Mouse (Mus musculus) ES-Bruce4 (cell line): ENCODE data around the gene Ifi209. TPM values are rescaled to one million over a fixed set of nuclear protein-coding genes. Genes with fewer than 3 reads are reported as not detected.
"Not testable (repeated sequence)": the region's sequence is repeated elsewhere in the genome, so short reads cannot be mapped to it uniquely, and the experiment has no call there.

Source experiments
- H3K27ac ChIP-seq: 2 replicates; pipeline ENCODE4 v1.5.1; 2012; ENCODE audit warnings: low read length, inconsistent platforms; ENCODE audit not compliant: insufficient read depth
- H3K27me3 ChIP-seq: 2 replicates; pipeline ENCODE4 v1.6.1; 2012; ENCODE audit warnings: mild to moderate bottlenecking, low read length, inconsistent platforms; ENCODE audit not compliant: control insufficient read depth, poor library complexity, insufficient read depth, severe bottlenecking
- H3K36me3 ChIP-seq: 2 replicates; pipeline ENCODE4 v1.6.1; 2012; ENCODE audit warnings: inconsistent platforms, mild to moderate bottlenecking, low read length, moderate library complexity; ENCODE audit not compliant: control insufficient read depth, poor library complexity, insufficient read depth, severe bottlenecking
- H3K4me1 ChIP-seq: one replicate; pipeline ENCODE4 v1.8.1; 2011; ENCODE audit warnings: low read length; ENCODE audit not compliant: control insufficient read depth, insufficient read depth
- H3K4me3 ChIP-seq: 2 replicates; pipeline ENCODE4 v1.5.1; 2011; ENCODE audit warnings: low read depth, mild to moderate bottlenecking, low read length
- H3K9ac ChIP-seq: 2 replicates; pipeline ENCODE4 v1.6.1; 2012; ENCODE audit warnings: low read depth, mild to moderate bottlenecking, inconsistent platforms; ENCODE audit not compliant: poor library complexity, severe bottlenecking
- H3K9me3 ChIP-seq: replicated peaks from 2 replicates; pipeline ENCODE4 v1.6.1; 2012; ENCODE audit warnings: mild to moderate bottlenecking, low read length, inconsistent platforms; ENCODE audit not compliant: control insufficient read depth, poor library complexity, insufficient read depth, severe bottlenecking
- CTCF ChIP-seq: IDR thresholded peaks from one replicate; pipeline ENCODE4 v1.8.1; 2011; ENCODE audit warnings: low read depth, low read length
- EP300 ChIP-seq: IDR thresholded peaks from 2 replicates; pipeline ENCODE4 v1.6.1; 2011; ENCODE audit warnings: low read depth, low read length; ENCODE audit not compliant: insufficient read depth
- POLR2A ChIP-seq: IDR thresholded peaks from one replicate; pipeline ENCODE4 v1.8.1; 2011; ENCODE audit warnings: low read length; ENCODE audit not compliant: insufficient read depth
- polyA plus RNA-seq: library from polyadenylated mRNA; stranded (reverse); fragments of >200 nt; gene quantifications from 2 replicates; pipeline ENCODE4 v1.2.4, GENCODE M21; 2011; ENCODE audit warnings: low read depth; ENCODE audit not compliant: missing spikeins, insufficient read depth, insufficient read length

The Ifi209 gene
- not detected in 2 replicates for polyA plus RNA-seq

DNA sequence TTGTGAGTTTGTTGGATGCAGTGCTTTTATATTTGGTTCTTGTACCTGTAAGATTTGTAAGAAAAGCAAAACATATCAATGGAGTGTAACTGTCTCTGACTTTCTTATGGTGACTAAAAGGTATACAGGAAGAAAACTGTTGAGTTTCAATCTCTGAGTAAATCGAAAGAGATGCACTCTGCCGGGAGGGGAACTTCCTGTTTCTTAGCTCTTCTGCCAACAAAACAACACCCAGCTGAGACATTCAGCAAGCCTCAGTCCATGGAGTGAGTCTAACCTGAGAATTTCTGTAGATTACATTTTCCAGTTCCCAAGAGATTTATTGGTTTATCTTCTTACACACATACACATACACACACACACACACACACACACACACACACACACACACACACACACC, at the start of gene Ifi209:
Gene Ifi209, plus strand, starts transcription at position 296 of the 400 bp plus-strand sequence.
- not testable (repeated sequence) for H3K4me1 ChIP-seq, H3K27me3 ChIP-seq, H3K4me3 ChIP-seq, H3K9me3 ChIP-seq, H3K27ac ChIP-seq, H3K9ac ChIP-seq, H3K36me3 ChIP-seq

GRCm38 (mm10) chr1:173589698-173590097, 41.0 kb upstream of the Ifi209 start:
- not testable (repeated sequence) for H3K9ac ChIP-seq, H3K27me3 ChIP-seq, H3K4me3 ChIP-seq, H3K4me1 ChIP-seq, H3K36me3 ChIP-seq, H3K9me3 ChIP-seq, H3K27ac ChIP-seq

- not testable (repeated sequence) for H3K4me3 ChIP-seq, H3K9me3 ChIP-seq, H3K9ac ChIP-seq, H3K4me1 ChIP-seq, H3K27me3 ChIP-seq, H3K27ac ChIP-seq, H3K36me3 ChIP-seq
Measured at GRCm38 (mm10) chr1:173598838-173599494, 31.8 kb upstream of the Ifi209 start, which contains the start of gene Ifi213. Ifi213 (minus strand) TSS chr1:173599274.

DNA sequence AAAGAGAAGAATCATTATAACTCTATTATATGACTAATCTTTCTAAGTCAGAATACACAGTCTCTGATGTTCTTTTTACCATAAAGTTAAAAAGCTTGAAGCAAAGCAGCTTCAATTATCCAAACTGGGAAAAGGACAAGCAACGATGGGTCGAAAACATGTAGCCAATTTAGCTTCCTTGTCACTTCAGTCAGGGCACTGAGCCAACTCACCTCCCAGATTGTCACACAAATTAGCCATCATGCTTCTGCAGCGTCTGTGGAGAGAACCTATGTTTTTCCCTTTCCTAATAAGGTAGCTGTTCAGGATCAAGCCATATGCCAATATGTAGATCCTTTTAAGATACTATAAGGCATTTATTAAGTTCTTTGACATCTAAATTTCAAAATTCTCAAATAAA, 20.4 kb upstream of the Ifi209 start:
- H3K4me3 ChIP-seq, H3K9ac ChIP-seq, H3K9me3 ChIP-seq, H3K27ac ChIP-seq, H3K36me3 ChIP-seq, H3K4me1 ChIP-seq, H3K27me3 ChIP-seq: not testable (repeated sequence)

- H3K36me3 ChIP-seq, H3K27me3 ChIP-seq, H3K9ac ChIP-seq, H3K4me1 ChIP-seq, H3K27ac ChIP-seq, H3K9me3 ChIP-seq, H3K4me3 ChIP-seq: not testable (repeated sequence)
Measured at GRCm38 (mm10) chr1:173622216-173622615, 8.5 kb upstream of the Ifi209 start.

DNA sequence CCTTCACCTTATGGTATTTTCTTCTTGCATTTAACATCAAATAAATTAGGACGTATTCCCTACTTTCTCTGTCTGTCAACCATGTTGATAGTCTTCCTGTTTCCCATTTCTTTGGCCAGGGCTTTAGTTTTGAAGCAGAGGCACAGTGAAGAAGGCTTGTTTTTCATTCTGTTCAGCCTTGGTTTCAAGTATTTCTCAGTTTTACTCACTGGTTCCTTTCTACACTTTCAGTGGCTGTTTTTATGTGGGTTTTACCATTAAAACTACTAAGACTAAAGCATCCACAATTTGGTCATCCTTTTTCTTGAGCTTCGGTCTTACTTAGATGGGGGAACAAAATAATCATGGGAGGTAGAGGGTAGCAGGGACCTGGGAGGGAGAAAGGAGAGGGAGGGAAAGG, 6.7 kb upstream of the Ifi209 start:
- Histone ChIP-seq H3K27ac (no peak overlapping the region), H3K36me3 (no peaks in the 10 kb centered on the region), H3K9me3 (no peaks in the 10 kb centered on the region), H3K4me1 (no peaks in the 10 kb centered on the region), H3K4me3 (no peak overlapping the region), H3K9ac (no peak overlapping the region), H3K27me3 (no peaks in the 10 kb centered on the region)
- TF ChIP-seq CTCF (no peak), EP300 (no peak), POLR2A (no peak)

- Histone ChIP-seq H3K4me3 (no peak overlapping the region), H3K27ac (no peak overlapping the region), H3K9ac (no peak overlapping the region), H3K9me3 (no peaks in the 10 kb centered on the region), H3K36me3 (no peaks in the 10 kb centered on the region), H3K4me1 (no peaks in the 10 kb centered on the region), H3K27me3 (no peaks in the 10 kb centered on the region)
- no peak for TF ChIP-seq CTCF
- no peak for TF ChIP-seq POLR2A
- no peak for TF ChIP-seq EP300
Measured at GRCm38 (mm10) chr1:173626686-173627085, 4.0 kb upstream of the Ifi209 start.
